Mouse (Mus musculus) limb, embryonic 14.5 days (tissue): ENCODE measurements at regions not wholly inside any gene's neighbourhood (a gene's known extent, or its start where the extent isn't known, plus 50 kb on each side); places are given as distances from the start of the nearest gene placed in this dataset.

Experiments used
- ATAC-seq: fragments of 200-750 bp; cut with Nextera tagmentation; 2 replicates; pipeline ENCODE4 v1.8.0; 2017; ENCODE audit warnings: low read depth, moderate number of reproducible peaks, moderate TSS enrichment; ENCODE audit not compliant: low FRiP score
- DNase-seq: peaks from one replicate; pipeline ENCODE4 v3.0.0-alpha.2; 2015; ENCODE audit warnings: low spot score
- H3K27ac ChIP-seq: fragments of 300-500 bp; sonication (generic); replicated peaks from 2 replicates; pipeline ENCODE4 v1.5.1; 2014; ENCODE audit warnings: low read depth, mild to moderate bottlenecking, low read length, moderate library complexity, mixed read lengths
- H3K27me3 ChIP-seq: fragments of 300-500 bp; sonication (generic); 2 replicates; pipeline ENCODE4 v1.6.1; 2014; ENCODE audit warnings: low read length, mixed read lengths; ENCODE audit not compliant: control insufficient read depth, insufficient read depth
- H3K36me3 ChIP-seq: fragments of 300-500 bp; sonication (generic); 2 replicates; pipeline ENCODE4 v1.6.1; 2014; ENCODE audit warnings: mild to moderate bottlenecking, low read length, moderate library complexity, mixed read lengths; ENCODE audit not compliant: control insufficient read depth, insufficient read depth
- H3K4me1 ChIP-seq: fragments of 300-500 bp; sonication (generic); 2 replicates; pipeline ENCODE4 v1.6.1; 2014; ENCODE audit warnings: antibody characterized with exemption, low read length, mixed read lengths; ENCODE audit not compliant: control insufficient read depth, insufficient read depth
- H3K4me2 ChIP-seq: fragments of 300-500 bp; sonication (generic); replicated peaks from 2 replicates; pipeline ENCODE4 v1.6.1; 2014; ENCODE audit warnings: low read depth, mild to moderate bottlenecking, low read length, moderate library complexity; ENCODE audit not compliant: severe bottlenecking
- H3K4me3 ChIP-seq: fragments of 300-500 bp; sonication (generic); replicated peaks from 2 replicates; pipeline ENCODE4 v1.5.1; 2014; ENCODE audit warnings: low read length
- H3K9ac ChIP-seq: fragments of 300-500 bp; sonication (generic); 2 replicates; pipeline ENCODE4 v1.6.1; 2014; ENCODE audit warnings: mild to moderate bottlenecking, low read depth, low read length, moderate library complexity; ENCODE audit not compliant: severe bottlenecking
- H3K9me3 ChIP-seq: fragments of 300-500 bp; sonication (generic); 2 replicates; pipeline ENCODE4 v1.6.1; 2016; ENCODE audit warnings: low read length; ENCODE audit not compliant: control insufficient read depth
- POLR2A ChIP-seq: fragments of 200-500 bp; IDR thresholded peaks from 2 replicates; pipeline ENCODE4 v1.8.0; 2012; ENCODE audit warnings: inconsistent platforms, mild to moderate bottlenecking, moderate library complexity, borderline replicate concordance; ENCODE audit not compliant: insufficient read depth, insufficient read length; ENCODE audit errors: extremely low read depth
- WGBS: fragments of 180-500 bp; shearing (Covaris S2); extraction: QIAGEN DNeasy Blood & Tissue Kit; methylation state at CpG from one replicate; pipeline ENCODE4 v1.1.7; 2014; 5-methylcytosine and 5-hydroxymethylcytosine counted together

DNA sequence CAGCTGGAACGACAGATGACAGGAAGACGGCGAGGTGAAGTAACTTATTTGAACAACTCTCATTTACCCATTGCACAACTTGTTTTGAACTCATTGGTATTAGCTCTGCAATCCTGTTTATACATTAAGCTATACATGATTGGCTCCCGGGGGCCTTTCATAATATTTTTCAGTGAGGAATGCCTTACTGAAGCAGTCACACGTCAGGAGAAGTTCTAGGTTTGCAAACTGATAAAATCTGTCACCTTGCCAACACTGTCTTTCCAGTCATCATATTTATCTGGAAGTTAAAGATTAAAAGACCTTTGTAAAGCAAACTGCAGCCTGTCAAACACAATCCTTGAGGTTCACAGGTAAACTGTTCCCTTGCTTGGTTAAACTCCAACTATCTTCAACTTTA lies 232.6 kb upstream of the Gm11114 start:
- Histone ChIP-seq H3K36me3 (no peaks in the 10 kb centered on the region), H3K4me2 (no peak overlapping the region), H3K27ac (no peak overlapping the region), H3K4me1 (no peaks in the 10 kb centered on the region), H3K4me3 (no peak overlapping the region), H3K9ac (no peak overlapping the region), H3K27me3 (no peaks in the 10 kb centered on the region), H3K9me3 (no peaks in the 10 kb centered on the region)
- WGBS: 79% methylated on average over 5 of the region's 5 CpGs
- ATAC-seq (no peak), DNase-seq (no peak)
- no peak for TF ChIP-seq POLR2A

- 87% methylated on average over 6 of the region's 6 CpGs for WGBS
- DNase-seq: no peak
- Histone ChIP-seq H3K36me3 (no peaks in the 10 kb centered on the region), H3K9ac (no peak overlapping the region), H3K4me3 (no peak overlapping the region), H3K27me3 (no peaks in the 10 kb centered on the region), H3K4me1 (no peaks in the 10 kb centered on the region), H3K9me3 (no peaks in the 10 kb centered on the region), H3K27ac (no peak overlapping the region), H3K4me2 (no peak overlapping the region)
- no peak for ATAC-seq
- TF ChIP-seq POLR2A: no peak
Observed at GRCm38 (mm10) chr9:85088556-85089338, 223.8 kb upstream of the Gm11114 start.

DNA sequence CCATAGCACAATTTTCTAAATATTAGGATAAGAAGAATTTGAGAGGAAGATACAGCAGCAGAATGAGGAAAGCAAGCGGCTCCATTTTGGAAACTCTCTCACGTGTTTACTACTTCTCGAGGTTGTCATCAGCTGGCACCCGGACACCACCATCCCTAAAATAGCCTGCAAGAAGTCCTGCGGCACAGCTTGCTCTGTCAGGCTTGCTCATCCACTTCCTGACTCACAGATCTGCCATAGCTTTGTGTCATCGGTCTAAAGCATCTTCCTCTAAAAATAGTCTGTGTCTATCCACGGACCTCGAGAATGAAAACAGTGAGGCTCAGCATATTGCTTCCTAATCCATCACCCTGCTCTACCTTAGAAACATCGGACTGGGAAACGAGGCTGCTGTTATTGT lies 222.3 kb upstream of the Gm11114 start:
- H3K27me3 ChIP-seq: no peaks in the 10 kb centered on the region
- 84% methylated on average over 10 of the region's 10 CpGs for WGBS

GRCm38 (mm10) chr9:85095234-85095633 lies 217.3 kb upstream of the Gm11114 start:
- H3K4me3 ChIP-seq: no peak overlapping the region
- no peaks in the 10 kb centered on the region for H3K27me3 ChIP-seq
- no peak overlapping the region for H3K4me2 ChIP-seq
- no peak overlapping the region for H3K9ac ChIP-seq
- no peaks in the 10 kb centered on the region for H3K9me3 ChIP-seq
- H3K4me1 ChIP-seq: no peaks in the 10 kb centered on the region
- no peaks in the 10 kb centered on the region for H3K36me3 ChIP-seq
- DNase-seq (no peak), ATAC-seq (no peak)
- WGBS: 87% methylated on average over 3 of the region's 3 CpGs
- TF ChIP-seq POLR2A: no peak
- H3K27ac ChIP-seq: no peak overlapping the region

More for the DNA sequence above, 222.3 kb upstream of the Gm11114 start:
- no peak overlapping the region for H3K4me2 ChIP-seq
- no peak overlapping the region for H3K27ac ChIP-seq
- no peak overlapping the region for H3K9ac ChIP-seq
- no peak overlapping the region for H3K4me3 ChIP-seq
- no peaks in the 10 kb centered on the region for H3K4me1 ChIP-seq
- ATAC-seq (no peak), DNase-seq (no peak)
- H3K36me3 ChIP-seq: no peaks in the 10 kb centered on the region
- H3K9me3 ChIP-seq: no peaks in the 10 kb centered on the region
- TF ChIP-seq POLR2A: no peak

DNA sequence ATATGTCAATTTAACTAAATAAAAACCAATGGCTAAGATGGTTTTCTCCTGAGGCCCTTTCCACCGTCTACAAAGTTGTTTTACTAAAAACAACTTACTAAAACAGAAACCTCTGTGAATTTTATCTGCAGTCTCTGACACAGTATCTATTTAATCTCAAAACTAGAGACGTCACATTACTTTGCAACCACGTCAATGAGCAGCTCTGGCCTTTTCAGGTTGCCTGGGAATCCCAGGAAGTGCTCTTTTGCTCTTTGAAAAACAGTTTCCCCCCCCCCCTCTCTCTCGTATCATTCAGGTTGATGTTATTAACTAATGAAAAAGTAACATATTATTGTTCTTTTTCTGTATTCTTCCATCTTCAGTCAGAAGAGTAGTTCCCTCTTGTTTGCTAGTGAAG lies 216.1 kb upstream of the Gm11114 start:
- Histone ChIP-seq H3K27me3 (no peaks in the 10 kb centered on the region), H3K9me3 (no peaks in the 10 kb centered on the region), H3K4me3 (no peak overlapping the region), H3K4me2 (no peak overlapping the region), H3K27ac (no peak overlapping the region), H3K36me3 (no peaks in the 10 kb centered on the region), H3K4me1 (no peaks in the 10 kb centered on the region), H3K9ac (no peak overlapping the region)
- WGBS: 72% methylated on average over 4 of the region's 4 CpGs
- ATAC-seq (no peak), DNase-seq (no peak)
- no peak for TF ChIP-seq POLR2A
